Mouse (Mus musculus): ENCODE data around the gene Asphd2.

DNA sequence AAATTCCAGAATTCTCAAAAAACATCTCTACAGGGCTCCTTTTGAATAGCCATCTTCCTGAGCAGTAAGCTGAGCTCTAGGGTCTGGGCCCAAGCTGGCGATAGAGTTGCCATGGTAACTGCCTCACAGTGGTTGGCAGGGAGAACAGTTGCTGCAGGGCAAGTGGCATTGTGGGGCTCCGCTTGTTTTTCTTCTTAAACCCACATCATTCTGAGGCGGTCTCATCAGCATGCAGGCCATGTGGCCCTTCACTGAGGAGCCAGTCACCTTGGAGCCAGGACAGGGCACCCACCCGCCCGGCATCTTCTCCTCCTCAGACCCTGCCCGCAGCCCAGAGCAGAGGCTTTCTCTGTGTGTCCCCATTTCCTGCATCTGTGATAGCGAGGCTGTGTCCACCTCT lies 22.7 kb downstream of the Asphd2 start:
- TF ChIP-seq CTCF (IDR thresholded peaks at IDR 0.05; ENCODE audit: borderline replicate concordance, extremely low read depth, insufficient read depth, insufficient read length) (no peak), POLR2A (IDR thresholded peaks at IDR 0.05; ENCODE audit: borderline replicate concordance, extremely low read depth, insufficient read depth, insufficient read length, poor library complexity, severe bottlenecking) (no peak)
